Mouse (Mus musculus) CD8-positive naive resting alpha-beta T cell, adult 57 days (primary cell): ENCODE data around the gene Jag1. TPM values are rescaled to one million over a fixed set of nuclear protein-coding genes. Genes with fewer than 3 reads are reported as not detected.

Experiments used
- total RNA-seq: library from RNA; stranded (reverse); gene quantifications from one replicate; pipeline ENCODE4 v1.2.4, GENCODE M21; 2023

Jag1 gene
- 0.58 TPM for total RNA-seq

GRCm38 (mm10) chr2:137116025-137116674, at the start of gene Jag1:
Gene Jag1 (minus strand): TSS chr2:137116644.

Other genes with a start within 250 kb of the Jag1 start
- gene AL731706.2, start 231.0 kb downstream of the Jag1 start, total RNA-seq: 24.0 TPM
- 7.7 TPM for gene Slx4ip, start 225.4 kb downstream of the Jag1 start, total RNA-seq
- gene AL731706.1, start 225.3 kb downstream of the Jag1 start, total RNA-seq: 8.1 TPM
- 5.1 TPM for gene Mkks, start 225.3 kb downstream of the Jag1 start, total RNA-seq